Mouse (Mus musculus) layer of hippocampus, postnatal 14 days (tissue): Measurements from ENCODE around the gene Galnt17. TPM values are rescaled to one million over a fixed set of nuclear protein-coding genes. Genes with fewer than 3 reads are reported as not detected.

Source experiments
- DNase-seq, 2 experiments: peaks; one replicate each; pipeline ENCODE4 v3.0.0; 2021 to 2022; ENCODE audit warnings: low spot score in 2 of 2, mixed read lengths in 1 of 2
- total RNA-seq, 2 experiments: library from RNA; stranded (reverse); gene quantifications; 2 replicates each; pipeline ENCODE4 v1.2.3; 2021

Gene Galnt17
- total RNA-seq, 2 experiments from 2014 or later = 99.1 to 103 TPM

DNA sequence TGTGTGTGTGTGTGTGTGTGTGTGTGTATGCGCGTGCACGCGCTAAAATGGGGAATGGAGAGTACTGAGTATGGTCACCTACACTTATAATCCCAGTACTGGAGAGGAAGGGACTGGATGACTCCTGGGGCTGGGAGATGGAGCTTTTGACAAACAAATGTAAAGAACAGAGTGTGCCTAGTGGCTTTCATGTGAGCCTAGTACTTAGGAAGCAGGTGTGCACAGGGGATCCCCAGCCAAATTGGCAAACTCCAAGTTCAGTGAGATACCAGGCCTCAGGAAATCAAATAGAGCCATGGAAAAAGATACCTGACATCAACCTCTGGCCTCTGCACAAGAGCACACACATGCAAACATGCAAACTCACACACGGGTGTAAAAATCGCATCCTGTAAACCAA is 61.7 kb downstream of the Galnt17 start:
- DNase-seq = no peak

DNA sequence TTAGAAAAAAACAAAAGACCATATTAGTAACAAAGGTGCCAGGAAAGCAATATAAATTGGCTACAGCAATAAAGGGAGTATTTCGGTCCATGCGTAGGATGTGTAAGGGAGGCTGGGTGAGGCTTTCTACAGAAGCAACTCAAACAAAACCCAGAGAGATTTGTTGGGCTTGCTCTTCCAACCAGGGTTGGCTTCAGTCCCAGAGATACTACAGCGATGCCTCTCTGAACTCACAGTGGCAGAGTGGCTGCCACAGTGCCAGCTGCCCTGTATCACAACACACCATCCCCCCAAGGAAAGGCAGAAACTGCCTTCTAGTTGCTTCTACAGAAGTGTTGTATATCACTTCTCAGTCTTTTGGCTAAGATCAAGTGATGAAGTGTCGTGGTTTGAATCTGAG is 66.6 kb downstream of the Galnt17 start:
- DNase-seq = peak in 1 of 2 experiments; percentile 49

DNA sequence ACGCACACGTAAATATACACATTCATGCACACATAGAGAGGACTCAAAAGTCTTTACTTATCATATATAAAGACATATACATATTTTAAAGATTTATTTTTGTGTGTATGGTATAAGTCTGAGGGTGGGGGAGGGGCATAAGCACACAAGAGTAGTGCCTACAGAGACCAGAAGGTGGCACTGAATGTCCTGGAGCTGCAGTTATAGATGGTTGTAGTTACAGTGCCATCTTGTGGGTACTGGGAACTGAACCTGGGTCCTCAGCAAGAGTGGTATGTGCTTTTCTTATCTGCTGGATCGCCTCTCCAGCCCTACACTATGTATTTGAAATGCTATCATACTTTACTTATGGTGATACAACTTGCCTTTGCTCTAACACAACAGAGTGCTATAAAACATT is 68.5 kb downstream of the Galnt17 start:
- DNase-seq = no peak

DNA sequence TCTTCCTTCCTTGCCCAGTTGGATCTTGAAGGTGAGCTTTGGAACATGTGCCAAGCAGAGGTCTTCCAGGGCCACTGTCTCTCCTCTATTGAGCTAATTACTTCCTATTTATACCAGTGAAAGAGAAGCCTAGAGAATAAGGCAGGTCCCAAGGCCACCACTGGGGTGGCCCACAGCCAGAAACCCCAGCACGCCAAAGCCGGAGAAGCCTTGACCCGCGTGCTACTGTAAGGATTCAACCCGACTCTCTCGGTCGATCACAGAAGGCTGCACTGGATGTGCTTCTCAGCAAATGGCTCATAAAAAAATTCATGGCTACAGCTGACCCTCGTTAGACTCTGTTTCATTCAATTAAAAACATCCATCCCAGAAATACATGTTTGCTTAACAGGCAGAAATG is 71.4 kb downstream of the Galnt17 start:
- no peak for DNase-seq

DNA sequence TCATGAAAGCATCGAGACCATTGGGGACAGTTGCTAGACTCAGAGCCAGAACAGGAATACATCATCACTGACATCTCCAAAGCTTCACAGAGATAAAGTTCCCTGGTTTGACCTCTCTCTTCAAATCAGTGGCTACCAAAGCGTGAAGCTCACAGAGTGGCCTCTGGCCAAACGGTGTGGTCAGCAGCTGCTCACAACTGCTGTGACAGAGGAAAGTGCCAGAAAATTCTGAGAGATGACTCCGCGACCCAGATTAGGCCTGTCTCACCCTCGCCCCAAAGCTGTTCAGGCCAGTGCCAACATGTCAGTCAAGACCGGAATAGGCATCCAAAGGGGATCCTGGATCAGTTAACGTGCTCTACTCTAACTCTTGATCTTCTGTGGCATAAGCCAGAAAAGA is 74.5 kb downstream of the Galnt17 start:
- DNase-seq = no peak

DNA sequence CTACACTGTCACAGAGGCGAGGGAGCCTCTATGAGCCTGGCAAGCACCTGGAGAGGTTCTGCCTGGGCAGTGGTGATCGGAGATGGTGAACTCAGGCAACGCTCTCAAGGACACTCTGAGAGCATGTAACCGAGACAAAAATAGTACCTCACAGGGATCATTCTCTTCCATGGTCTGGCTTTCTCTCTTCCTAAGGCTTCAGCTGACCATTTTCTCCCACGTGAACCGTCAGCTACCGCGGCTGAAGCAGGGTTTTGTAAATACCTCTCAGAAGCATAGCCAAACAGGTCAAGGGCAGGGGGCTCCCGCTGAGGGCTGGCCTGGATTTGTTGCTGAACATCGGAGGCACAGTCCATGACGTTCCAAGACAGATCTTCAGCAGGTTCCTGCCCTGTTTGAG is 77.2 kb downstream of the Galnt17 start:
- no peak for DNase-seq

DNA sequence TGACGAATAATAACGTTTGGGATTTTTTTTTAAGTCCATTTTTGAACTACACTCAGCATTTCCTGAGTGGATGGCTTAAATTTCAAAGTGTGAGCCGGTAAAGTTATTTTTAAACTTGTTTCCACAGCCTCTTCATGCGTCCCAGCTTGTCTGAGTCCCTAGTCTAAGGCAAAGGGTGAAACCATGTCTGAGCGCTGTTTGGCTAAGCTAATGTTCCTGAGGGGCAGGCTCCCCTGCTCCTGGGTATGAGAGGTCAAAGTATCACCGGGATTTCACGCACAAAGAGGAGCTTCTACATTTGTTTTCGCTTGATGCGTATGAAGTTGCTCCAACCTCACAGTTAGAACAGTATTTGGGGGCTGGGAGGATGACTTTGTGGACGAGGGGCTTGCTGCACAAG is 78.6 kb downstream of the Galnt17 start:
- DNase-seq = no peak

DNA sequence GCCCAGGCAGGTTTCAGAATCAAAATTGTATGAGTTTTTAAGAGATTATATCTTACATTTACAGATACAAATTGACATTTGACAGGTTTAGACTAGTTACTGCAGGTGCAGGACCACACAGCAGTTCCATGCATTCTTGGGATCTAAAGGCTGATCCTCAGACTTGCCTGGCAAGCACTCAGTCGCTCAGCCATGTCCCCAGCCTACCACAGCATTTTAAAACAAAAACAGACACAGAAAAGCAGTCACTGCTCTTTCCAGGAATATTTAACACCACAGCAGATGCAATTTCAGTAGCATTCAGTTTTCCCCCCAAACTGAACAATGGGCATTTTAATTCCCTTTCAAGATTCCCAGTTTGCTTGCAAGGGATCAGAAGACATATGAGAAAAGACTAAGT is 84.9 kb downstream of the Galnt17 start:
- no peak for DNase-seq

DNA sequence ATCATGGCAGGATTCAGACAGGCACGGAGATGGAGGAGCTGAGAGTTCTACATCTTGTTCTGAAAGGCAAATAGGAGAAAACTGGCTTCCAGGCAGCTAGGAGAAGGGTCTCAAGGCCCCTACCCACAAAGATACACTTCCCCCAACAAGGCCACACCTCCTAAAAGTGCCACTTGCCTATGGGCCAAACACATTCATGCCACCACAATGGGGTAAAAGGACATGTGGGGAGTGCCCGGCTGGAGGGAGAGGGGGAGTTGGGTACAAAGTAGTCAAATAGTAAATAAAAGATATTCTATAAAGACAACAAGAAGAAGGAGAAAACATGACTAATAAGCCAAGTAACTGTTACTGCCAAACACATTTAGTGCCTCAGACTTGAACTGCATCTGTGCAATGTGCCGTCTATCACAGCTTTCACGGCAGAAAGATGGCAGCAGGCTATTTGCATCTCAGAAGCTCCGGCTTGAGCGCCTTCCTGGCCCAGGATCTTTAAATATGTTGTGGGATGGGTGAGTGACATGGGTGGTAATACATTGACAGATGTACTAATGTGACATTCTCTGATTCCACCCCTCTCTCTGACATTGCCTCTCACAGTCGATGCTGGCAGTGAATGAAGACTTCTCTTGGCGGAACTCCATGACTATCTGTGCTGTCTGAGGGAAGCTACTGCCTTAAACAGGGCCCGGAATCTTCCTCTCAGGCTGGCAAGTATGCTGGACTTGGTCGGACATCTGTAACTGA is 85.6 kb downstream of the Galnt17 start:
- DNase-seq = peak; percentile 29 to 76

DNA sequence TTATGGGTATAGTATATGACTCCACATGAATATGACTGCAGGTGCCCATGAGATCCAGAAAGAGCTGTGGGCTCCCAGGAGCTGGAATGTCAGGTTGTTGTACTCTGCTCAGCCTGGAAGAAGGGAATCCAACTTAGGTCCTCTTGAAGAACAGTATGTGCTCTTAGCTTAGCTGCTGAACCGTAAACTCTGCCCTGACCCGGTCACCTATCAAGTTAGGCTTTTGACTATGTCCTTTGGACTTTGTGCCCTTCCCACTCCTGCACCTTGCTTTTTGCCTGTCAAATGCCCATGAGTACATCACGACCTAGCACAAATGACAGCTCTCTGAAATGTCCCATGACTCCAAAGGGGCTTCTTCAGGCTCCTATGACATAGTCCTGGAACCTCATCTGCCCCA is 90.1 kb downstream of the Galnt17 start:
- no peak for DNase-seq

DNA sequence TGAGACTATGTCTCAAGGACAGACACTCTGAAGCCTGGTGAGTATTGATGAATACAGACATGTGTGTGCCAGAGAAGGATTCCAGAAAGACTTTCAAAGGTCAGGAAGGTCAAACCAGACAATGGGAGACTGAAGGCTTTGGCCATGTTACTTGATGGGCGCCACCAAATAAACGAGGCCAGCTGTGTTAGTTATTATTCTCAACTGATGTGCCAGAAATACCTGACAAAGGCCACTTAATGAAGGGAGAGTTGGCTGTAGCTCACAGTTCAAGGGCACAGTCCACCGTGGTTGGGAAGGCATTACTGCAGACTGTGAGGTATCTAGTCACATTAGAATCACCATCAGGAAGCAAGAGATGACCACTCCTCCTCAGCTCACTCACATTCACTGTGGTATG is 96.7 kb downstream of the Galnt17 start:
- no peak for DNase-seq

DNA sequence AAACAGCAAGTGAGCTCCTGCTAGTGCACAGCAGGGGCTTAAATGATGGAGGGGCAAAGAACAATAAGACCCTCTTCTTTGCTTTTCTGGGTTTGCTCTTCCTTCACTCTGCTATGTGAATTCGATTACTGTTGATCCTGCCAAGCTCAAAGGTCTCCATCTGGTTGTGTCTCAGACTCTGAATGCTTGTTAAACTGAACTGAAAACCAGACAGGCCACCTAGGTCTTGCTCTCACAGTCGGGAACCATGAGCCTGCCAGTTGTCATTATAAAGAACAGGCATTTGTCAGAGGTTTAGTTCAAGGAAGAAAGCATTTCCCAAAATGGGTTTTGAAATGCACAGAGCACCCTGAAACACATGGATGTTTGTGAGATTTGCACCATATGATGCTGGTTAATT is 107.2 kb downstream of the Galnt17 start:
- no peak for DNase-seq

DNA sequence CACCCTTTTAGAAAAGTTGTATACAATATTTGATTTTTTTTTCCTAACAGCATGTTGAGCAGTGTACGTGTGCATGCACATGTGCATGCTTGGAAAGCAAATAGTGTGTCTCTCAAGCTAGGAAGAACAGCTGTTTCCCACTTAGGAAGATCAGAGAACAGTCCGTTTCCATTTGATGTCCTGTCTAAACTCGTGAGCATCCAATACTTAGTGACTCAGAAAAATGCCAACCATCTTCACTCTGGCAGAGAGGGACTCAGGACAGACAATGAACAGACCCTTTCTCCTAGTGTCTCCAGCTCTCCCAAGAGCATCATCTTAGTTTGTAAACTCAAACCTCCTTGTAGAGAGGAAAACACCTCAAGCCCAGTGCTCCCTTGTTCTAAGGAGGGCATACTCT is 116.0 kb downstream of the Galnt17 start:
- no peak for DNase-seq

DNA sequence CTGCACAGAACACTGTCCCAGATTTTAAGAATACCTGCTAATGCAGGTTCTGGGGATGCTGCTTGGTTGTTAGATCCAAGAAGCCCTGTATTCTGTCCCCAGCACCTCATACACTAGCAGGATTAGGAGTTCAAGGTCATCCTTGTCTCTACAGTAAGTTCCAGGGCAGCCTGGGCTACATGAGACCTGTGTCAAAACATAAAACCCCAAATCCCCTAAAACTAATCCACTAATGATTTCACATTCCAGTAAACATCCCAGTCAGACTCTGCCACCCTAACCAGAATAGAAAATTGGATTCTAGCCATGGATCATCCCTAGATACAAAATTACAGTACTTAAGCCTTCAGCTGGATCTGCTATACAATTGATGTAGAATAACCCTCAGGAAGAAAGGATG is 123.7 kb downstream of the Galnt17 start:
- DNase-seq = no peak

DNA sequence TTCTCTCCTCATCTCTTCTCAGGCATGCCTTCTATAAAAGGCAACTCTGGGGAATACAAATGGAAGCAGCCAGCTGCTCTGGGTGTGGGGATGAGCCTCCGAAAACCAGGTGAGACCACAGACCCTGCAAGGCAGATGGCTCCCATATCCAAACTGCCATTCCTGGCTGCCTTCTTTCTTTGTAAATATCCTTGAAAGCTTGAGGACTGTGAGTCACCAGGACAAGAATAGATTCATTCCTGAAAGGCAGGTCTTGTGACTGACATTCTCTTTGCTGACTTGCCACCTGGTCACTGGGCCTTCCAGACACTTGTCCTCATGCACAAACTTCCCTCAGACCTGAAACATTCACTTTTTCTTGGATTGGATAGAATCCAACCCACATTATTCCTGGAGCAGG is 127.1 kb downstream of the Galnt17 start:
- no peak for DNase-seq

DNA sequence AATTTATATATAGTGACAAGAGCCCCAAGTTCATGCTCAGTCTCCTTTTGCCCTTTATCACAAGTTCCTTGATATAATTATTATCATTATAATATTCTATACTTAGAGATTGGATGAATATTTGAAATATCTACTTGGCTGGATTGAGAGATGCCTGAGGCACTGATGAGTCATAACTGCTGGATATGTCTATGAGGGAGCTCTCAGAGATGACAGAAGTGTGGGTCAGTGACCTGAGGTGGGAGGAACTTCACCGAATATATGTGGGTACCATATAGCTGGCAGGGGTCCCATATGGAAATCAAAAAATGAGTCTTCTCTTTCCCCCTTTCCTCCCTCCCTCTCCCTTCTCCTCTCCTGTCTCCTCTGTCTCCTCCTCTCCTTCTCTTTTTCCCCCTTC is 127.5 kb downstream of the Galnt17 start:
- no peak for DNase-seq

DNA sequence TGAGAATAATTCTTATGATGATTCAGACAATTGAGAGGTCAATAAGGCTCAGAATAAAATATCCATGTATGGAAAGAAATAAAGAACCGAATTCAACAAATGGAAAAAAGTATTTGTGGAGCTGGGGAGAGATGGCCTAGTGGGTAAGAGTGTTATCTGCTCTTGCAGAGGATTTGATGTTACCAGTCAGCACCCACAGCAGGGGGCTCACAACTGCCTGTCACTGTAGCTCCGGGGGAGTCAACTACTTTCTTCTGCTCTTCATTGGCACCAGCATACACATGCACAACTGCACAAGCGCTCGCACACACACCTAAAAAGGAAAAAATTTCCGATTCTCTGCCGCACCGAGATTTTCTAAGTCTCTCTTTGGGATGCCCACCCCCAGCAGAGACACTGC is 130.4 kb downstream of the Galnt17 start:
- DNase-seq = no peak

DNA sequence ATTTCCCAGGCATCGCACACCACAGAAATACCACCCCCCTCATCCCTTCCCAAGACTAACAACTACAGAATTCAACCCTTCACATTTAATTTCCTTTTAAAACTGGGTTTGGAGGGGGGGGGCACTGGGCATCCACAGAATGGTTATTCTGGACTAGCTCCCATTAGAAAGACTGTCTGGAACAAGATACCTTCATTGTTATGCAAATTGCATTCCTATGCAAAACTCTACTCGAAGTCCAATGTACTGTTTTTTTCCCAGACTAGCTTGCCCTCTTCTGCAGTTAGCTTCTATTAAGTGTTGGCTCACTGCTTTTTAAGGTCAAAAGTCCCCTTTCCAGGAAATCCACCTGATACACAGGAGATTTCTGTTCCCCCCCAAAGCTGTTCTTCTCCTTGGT is 131.1 kb downstream of the Galnt17 start:
- no peak for DNase-seq

DNA sequence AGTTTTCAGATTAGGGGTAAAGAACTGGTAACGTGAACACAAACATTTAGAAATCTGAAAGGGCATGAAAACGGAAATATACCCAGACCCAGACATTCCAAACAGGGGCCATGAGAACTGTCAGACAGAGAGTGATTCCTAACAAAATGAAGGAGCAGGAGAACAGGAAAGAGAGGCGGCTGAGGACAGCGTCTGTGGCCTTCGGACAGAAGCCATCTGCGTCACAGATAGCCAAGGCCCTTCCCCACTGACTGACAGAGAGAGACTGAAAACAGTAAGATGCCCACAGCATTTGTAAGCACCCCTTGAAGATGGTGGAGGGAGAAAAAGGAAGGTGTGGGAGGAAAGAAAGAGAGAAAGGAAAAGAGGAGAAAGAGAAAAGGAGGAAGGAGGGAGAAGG is 139.1 kb downstream of the Galnt17 start:
- no peak for DNase-seq

DNA sequence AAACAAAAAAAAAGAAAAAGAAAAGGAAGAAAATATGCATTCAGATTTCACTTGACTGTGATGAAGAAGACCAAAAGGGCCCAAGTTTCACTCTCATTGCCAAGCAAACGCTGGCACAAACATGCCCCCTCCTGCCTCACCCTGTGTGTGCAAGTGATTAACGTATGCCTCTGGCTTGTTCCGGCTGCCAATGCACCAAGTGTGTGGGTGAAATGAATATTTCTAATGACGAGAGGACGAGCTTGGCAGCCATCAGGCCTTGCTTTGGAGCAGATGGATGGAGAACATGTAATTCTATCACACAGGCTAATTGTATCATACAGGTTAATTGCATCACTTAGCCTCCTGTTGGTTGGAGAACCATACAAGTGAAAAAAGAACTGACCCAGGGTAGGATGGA is 140.9 kb downstream of the Galnt17 start:
- peak; percentile 58 to 89 for DNase-seq

DNA sequence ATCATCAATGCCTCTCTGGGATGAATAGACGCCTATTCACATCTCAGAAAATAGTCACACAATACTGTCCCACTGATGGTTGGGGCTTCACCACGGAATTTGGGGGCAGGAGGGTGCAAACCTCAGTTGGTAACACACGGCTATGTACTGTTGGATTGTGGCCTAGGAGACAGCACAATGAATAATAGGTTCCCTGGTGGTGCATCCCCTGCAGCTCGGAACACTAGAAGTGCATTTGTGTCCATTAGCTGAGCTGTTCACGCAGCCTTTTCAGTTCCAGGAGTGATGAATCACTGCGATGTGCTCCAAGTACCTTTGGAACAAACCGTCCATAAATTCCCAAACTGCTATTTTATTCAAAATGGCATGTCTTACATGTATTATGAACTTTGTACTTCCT is 142.6 kb downstream of the Galnt17 start:
- DNase-seq = peak; percentile 26 to 52

DNA sequence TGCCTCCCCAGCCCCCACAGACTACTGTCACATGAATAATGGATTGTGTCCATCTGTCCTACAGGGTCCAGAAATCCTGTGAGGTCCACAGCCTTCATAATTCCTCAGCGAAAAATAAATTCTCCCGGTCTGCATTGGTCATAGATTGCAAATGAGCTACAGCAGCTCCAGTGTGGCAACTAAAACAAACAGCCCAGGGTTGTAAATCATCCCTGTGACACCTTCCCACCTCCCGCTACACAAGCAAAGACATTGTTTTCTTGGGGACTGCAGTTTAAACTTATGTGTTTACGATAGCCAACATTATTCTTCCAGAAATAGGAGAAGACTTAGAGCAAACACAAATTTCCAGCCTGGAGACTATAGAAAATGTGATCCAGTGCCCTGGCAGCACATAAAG is 150.4 kb downstream of the Galnt17 start:
- DNase-seq = no peak

DNA sequence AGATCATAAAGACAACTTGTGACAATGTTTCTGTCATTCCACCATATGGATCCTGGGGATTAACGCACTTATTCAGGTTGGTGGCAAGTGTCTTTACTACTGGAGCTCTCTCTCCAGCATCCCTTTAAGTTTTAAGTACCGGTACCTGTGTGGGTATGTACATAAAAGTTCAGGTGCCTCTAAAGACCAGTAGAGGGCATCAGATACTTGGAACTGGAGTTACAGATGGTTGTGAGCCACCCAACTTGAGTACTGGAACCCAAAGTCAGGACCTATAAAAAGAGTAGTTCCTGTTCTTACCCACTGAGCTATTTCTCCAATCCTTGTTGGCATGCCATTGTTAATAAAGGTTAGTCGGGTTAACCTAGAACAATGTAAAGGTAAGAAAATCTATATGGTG is 152.0 kb downstream of the Galnt17 start:
- no peak for DNase-seq

DNA sequence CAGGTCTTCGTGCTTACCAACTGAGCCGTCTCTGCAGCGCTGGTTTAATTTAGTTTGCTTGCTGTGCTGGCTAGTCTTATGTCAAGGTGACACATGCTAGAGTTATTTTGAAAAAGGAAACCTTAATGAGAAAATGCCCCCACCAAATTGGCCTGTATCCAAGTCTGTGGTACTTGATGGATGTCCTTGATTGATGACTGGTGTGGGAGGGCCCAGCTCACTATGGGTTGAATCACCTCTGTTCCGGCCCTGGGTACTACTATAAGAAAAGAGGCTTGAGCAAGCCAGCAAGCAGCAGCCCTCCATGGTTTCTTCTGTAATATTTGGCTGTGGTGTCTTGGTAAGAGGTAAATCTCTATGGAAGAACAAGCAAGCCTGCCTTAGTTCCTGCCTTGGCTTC is 165.7 kb downstream of the Galnt17 start:
- no peak for DNase-seq
